Comparison of ENCODE assay signal across 8 mouse cellular contexts in the genomic region with DNA sequence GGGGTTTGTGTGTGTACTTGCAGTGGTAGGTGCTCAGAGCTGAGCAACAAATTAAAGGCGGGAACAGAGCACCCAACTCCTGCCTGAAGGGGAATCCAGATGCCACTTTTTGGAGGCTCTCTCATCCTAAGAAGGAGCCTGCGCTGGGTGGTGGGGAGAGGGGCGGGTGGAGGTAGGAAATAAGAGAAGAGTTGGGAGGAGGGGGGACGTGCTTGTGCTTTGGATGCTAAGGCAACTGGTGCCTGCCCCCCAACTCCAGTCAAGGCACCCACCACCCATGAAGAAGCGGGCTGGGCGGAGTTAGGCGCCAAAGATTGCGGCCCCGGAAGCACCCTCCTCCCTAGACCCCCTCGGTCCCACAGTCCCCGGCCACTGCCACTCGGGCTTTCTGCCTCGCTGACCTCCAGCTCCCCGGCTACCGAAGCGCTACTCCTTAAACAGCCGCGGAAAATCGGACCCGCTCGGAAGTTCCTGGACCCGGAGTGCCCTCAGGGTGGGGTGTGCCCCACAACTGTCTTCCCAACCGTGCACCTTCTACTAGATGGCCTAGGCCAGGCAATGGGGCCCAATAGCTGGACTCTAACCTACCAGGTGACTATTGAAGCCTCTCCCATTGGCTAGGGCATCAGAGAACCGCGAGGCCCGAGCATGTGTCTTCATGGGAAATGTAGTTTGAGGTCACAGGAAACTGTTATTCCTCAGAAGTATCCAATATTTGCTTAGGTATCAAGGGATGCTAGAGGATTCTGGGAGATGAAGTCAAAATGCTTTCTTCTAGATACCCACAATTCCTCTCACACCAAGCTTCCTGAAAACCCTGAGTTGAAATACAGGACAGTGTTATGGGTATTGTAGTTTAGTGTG. TPM values are rescaled to one million over a fixed set of nuclear protein-coding genes. Genes with fewer than 3 reads are reported as not detected.
DNase-seq lines count a peak whose midpoint lies in the region; ATAC-seq and TF ChIP-seq lines count a peak whose summit lies in the region.

A gene (minus strand): TSS at position 560 of the 864 bp plus-strand sequence.

- 23% methylated on average over 25 of the region's 26 CpGs for WGBS in forebrain, embryonic 12.5 days
- WGBS in heart, postnatal 0 days = 24% methylated on average over 22 of the region's 26 CpGs
- WGBS in liver, embryonic 16.5 days (ENCODE audit: insufficient replicate concordance) = 17% methylated on average over 25 of the region's 26 CpGs
- 29% methylated on average over 26 of the region's 26 CpGs for WGBS in neural tube, embryonic 13.5 days

- peak within 1 kb of the TSS; percentile 5; the same call in 1 of the 2 replicates for H3K27ac ChIP-seq in forebrain, embryonic 12.5 days
- peak within 1 kb of the TSS; percentile 79 for H3K27ac ChIP-seq in heart, postnatal 0 days (ENCODE audit: low read depth)
- H3K27ac ChIP-seq in liver, embryonic 16.5 days (ENCODE audit: low read length) = no peak within 1 kb of the TSS; the same call in 1 of the 2 replicates
- H3K27ac ChIP-seq in neural tube, embryonic 13.5 days (replicated peaks) = peak within 1 kb of the TSS; percentile 65
- H3K27ac ChIP-seq in testis, adult 2 months (ENCODE audit: control insufficient read depth, insufficient read depth, low read depth, low read length) = peak within 1 kb of the TSS; percentile 73

- H3K4me2 ChIP-seq in forebrain, embryonic 12.5 days = peak within 1 kb of the TSS; percentile 52
- peak within 1 kb of the TSS; percentile 57 for H3K4me2 ChIP-seq in heart, postnatal 0 days (ENCODE audit: low read depth, low read length)
- peak within 1 kb of the TSS; percentile 55 for H3K4me2 ChIP-seq in liver, embryonic 16.5 days (ENCODE audit: low read depth, low read length)
- peak within 1 kb of the TSS; percentile 55 for H3K4me2 ChIP-seq in neural tube, embryonic 13.5 days

- no peak for TF ChIP-seq CTCF in E14TG2a.4 (conservative IDR thresholded peaks at IDR 0.05; ENCODE audit: low read length)
- no peak for TF ChIP-seq CTCF in heart, postnatal 0 days (IDR thresholded peaks at IDR 0.05; ENCODE audit: low read depth)
- TF ChIP-seq CTCF in testis, adult 2 months (IDR thresholded peaks at IDR 0.05; ENCODE audit: control insufficient read depth, insufficient read depth, insufficient replicate concordance, low read depth, low read length) = no peak

- TF ChIP-seq EP300 in heart, postnatal 0 days (IDR thresholded peaks at IDR 0.05; ENCODE audit: low read depth) = no peak

- no peaks in the 10 kb centered on the region for H3K9me3 ChIP-seq in E14TG2a.4 (ENCODE audit: low read length)
- no peaks in the 10 kb centered on the region for H3K9me3 ChIP-seq in forebrain, embryonic 12.5 days
- no peaks in the 10 kb centered on the region for H3K9me3 ChIP-seq in heart, postnatal 0 days (replicated peaks; ENCODE audit: control insufficient read depth, low read length)
- H3K9me3 ChIP-seq in liver, embryonic 16.5 days (replicated peaks; ENCODE audit: control insufficient read depth, low read length) = no peaks in the 10 kb centered on the region
- no peaks in the 10 kb centered on the region for H3K9me3 ChIP-seq in neural tube, embryonic 13.5 days

- no peaks in the 10 kb centered on the region for H3K27me3 ChIP-seq in E14TG2a.4 (ENCODE audit: insufficient read depth, low read length)
- H3K27me3 ChIP-seq in forebrain, embryonic 12.5 days = no peaks in the 10 kb centered on the region
- no peaks in the 10 kb centered on the region for H3K27me3 ChIP-seq in heart, postnatal 0 days (ENCODE audit: control insufficient read depth, insufficient read depth, low read length)
- H3K27me3 ChIP-seq in liver, embryonic 16.5 days (ENCODE audit: control insufficient read depth, insufficient read depth, low read depth, low read length) = no peaks in the 10 kb centered on the region
- H3K27me3 ChIP-seq in neural tube, embryonic 13.5 days = no peaks in the 10 kb centered on the region
- H3K27me3 ChIP-seq in testis, adult 2 months (ENCODE audit: control insufficient read depth, insufficient read depth, low read length) = no peaks in the 10 kb centered on the region

- H3K36me3 ChIP-seq in E14TG2a.4 (ENCODE audit: insufficient read depth, low read length) = no peaks in the 10 kb centered on the region
- H3K36me3 ChIP-seq in forebrain, embryonic 12.5 days (replicated peaks) = no peaks in the 10 kb centered on the region
- no peaks in the 10 kb centered on the region for H3K36me3 ChIP-seq in heart, postnatal 0 days (replicated peaks; ENCODE audit: control insufficient read depth, insufficient read depth, low read length)
- no peaks in the 10 kb centered on the region for H3K36me3 ChIP-seq in liver, embryonic 16.5 days (ENCODE audit: control insufficient read depth, insufficient read depth)
- H3K36me3 ChIP-seq in neural tube, embryonic 13.5 days = no peaks in the 10 kb centered on the region
- H3K36me3 ChIP-seq in testis, adult 2 months (ENCODE audit: control insufficient read depth, insufficient read depth, low read length) = no peaks in the 10 kb centered on the region

- H3K9ac ChIP-seq in forebrain, embryonic 12.5 days = peak within 1 kb of the TSS; percentile 48
- H3K9ac ChIP-seq in heart, postnatal 0 days (replicated peaks; ENCODE audit: low read depth, low read length) = peak within 1 kb of the TSS; percentile 73
- peak within 1 kb of the TSS; percentile 69 for H3K9ac ChIP-seq in liver, embryonic 16.5 days (ENCODE audit: low read depth, low read length)
- H3K9ac ChIP-seq in neural tube, embryonic 13.5 days = peak within 1 kb of the TSS; percentile 73

- DNase-seq in c-Kit-positive CD71-positive TER-119-positive erythroid progenitor cells, embryonic 14.5 days (ENCODE audit: low spot score) = peak; percentile 72
- DNase-seq in heart, postnatal 0 days (ENCODE audit: low spot score) = peak; percentile 93
- peak; percentile 72 to 85 for DNase-seq in kidney, postnatal 4 days

- H3K4me1 ChIP-seq in E14TG2a.4 (replicated peaks; ENCODE audit: low read depth, low read length) = peaks cover 2% of the 10 kb centered on the region; the same call in 1 of the 2 replicates
- H3K4me1 ChIP-seq in forebrain, embryonic 12.5 days = no peaks in the 10 kb centered on the region
- H3K4me1 ChIP-seq in heart, postnatal 0 days (ENCODE audit: control insufficient read depth, insufficient read depth) = no peaks in the 10 kb centered on the region
- H3K4me1 ChIP-seq in liver, embryonic 16.5 days (ENCODE audit: control insufficient read depth, low read depth, low read length) = no peaks in the 10 kb centered on the region
- peaks cover 5% of the 10 kb centered on the region; the same call in 1 of the 2 replicates for H3K4me1 ChIP-seq in neural tube, embryonic 13.5 days (replicated peaks)
- no peaks in the 10 kb centered on the region for H3K4me1 ChIP-seq in testis, adult 2 months (ENCODE audit: control insufficient read depth, insufficient read depth, low read length)

- TF ChIP-seq POLR2A in testis, adult 2 months (IDR thresholded peaks at IDR 0.05; ENCODE audit: control insufficient read depth, low read depth, low read length) = peak; percentile 65

- peak within 1 kb of the TSS; percentile 83 for H3K4me3 ChIP-seq in E14TG2a.4 (replicated peaks; ENCODE audit: low read length)
- H3K4me3 ChIP-seq in forebrain, embryonic 12.5 days (replicated peaks) = peak within 1 kb of the TSS; percentile 48
- H3K4me3 ChIP-seq in heart, postnatal 0 days (ENCODE audit: low read depth, low read length) = peak within 1 kb of the TSS; percentile 77
- H3K4me3 ChIP-seq in liver, embryonic 16.5 days (ENCODE audit: low read depth, low read length) = peak within 1 kb of the TSS; percentile 67
- H3K4me3 ChIP-seq in neural tube, embryonic 13.5 days = peak within 1 kb of the TSS; percentile 52
- peak within 1 kb of the TSS; percentile 85 for H3K4me3 ChIP-seq in testis, adult 2 months (ENCODE audit: control insufficient read depth, low read depth, low read length)

- ATAC-seq in forebrain, embryonic 12.5 days (ENCODE audit: low FRiP score) = peak; percentile 100
- peak; percentile 100 for ATAC-seq in heart, postnatal 0 days (ENCODE audit: insufficient read depth, low read depth)
- ATAC-seq in liver, embryonic 16.5 days (ENCODE audit: low read depth) = peak; percentile 100
- ATAC-seq in neural tube, embryonic 13.5 days (ENCODE audit: low read depth) = peak; percentile 100

RNA-seq across cellular contexts. Expression of the gene that starts here (rescaled TPM):
- polyA plus RNA-seq in forebrain, embryonic 12.5 days (2016; fragmentation: Nextera tagmentation; extraction: Ambion mirVana) = 10.3 and 12.9 TPM in 2 replicates
- 5.9 and 19.2 TPM in 2 replicates for total RNA-seq in heart, postnatal 0 days (2014; rRNA removed; ENCODE audit: low replicate concordance)
- 3.9 and 5.1 TPM in 2 replicates for polyA plus RNA-seq in heart, postnatal 0 days (2015; fragmentation: Nextera tagmentation; extraction: Ambion mirVana)
- 2.6 and 3.0 TPM in 2 replicates for polyA plus RNA-seq in liver, embryonic 16.5 days (2015; fragmentation: Nextera tagmentation; extraction: Ambion mirVana)
- polyA plus RNA-seq in neural tube, embryonic 13.5 days (2015; fragmentation: Nextera tagmentation; extraction: Ambion mirVana) = 8.1 and 9.6 TPM in 2 replicates
- polyA plus RNA-seq in testis, adult 2 months (2012; rRNA removed) = 0.53 and 0.57 TPM in 2 replicates
